Mouse (Mus musculus) CH12.LX (cell line): ENCODE data around the gene Rnf144b. TPM values are rescaled to one million over a fixed set of nuclear protein-coding genes. Genes with fewer than 3 reads are reported as not detected.

ENCODE experiments used
- DNase-seq: peaks from one replicate; pipeline ENCODE4 v3.0.0-alpha.2; 2013; ENCODE audit errors: extremely low read depth
- H3K27ac ChIP-seq: 2 replicates; pipeline ENCODE4 v1.5.1; 2012; ENCODE audit warnings: low read depth, mild to moderate bottlenecking, control low read depth, moderate library complexity; ENCODE audit not compliant: insufficient read depth
- H3K27me3 ChIP-seq: replicated peaks from 2 replicates; pipeline ENCODE3; 2012; ENCODE audit warnings: inconsistent platforms
- H3K36me3 ChIP-seq, 2 experiments: replicated peaks in 1 of 2; 2 replicates each; pipeline versions ENCODE3 to v1.6.1; 2012; ENCODE audit warnings: inconsistent platforms in 1 of 2, low read length in 1 of 2, mild to moderate bottlenecking in 1 of 2, mixed read lengths in 1 of 2, moderate library complexity in 1 of 2; ENCODE audit not compliant: control insufficient read depth in 1 of 2, insufficient read depth in 1 of 2
- H3K4me1 ChIP-seq, 2 experiments: 2 replicates each; pipeline ENCODE4 v1.6.1; 2012; ENCODE audit warnings: inconsistent platforms in 1 of 2, moderate library complexity in 1 of 2; ENCODE audit not compliant: insufficient read depth in 2 of 2, control insufficient read depth in 1 of 2
- H3K4me2 ChIP-seq: 2 replicates; pipeline ENCODE4 v1.6.1; 2012; ENCODE audit warnings: low read depth, mild to moderate bottlenecking, control low read depth; ENCODE audit not compliant: poor library complexity, insufficient read depth, severe bottlenecking
- H3K4me3 ChIP-seq, 3 experiments: fragments of 150-350 bp in 1 of 3; sonication (generic) in 1 of 3; replicated peaks in 1 of 3; 2 replicates each; pipeline versions ENCODE3 to v1.5.1; 2011 to 2012; ENCODE audit warnings: low read depth in 2 of 3, low read length in 2 of 3, mild to moderate bottlenecking in 2 of 3, moderate library complexity in 2 of 3, control low read depth in 1 of 3, improper control_type of control experiment in 1 of 3, inconsistent platforms in 1 of 3, mixed read lengths in 1 of 3; ENCODE audit not compliant: poor library complexity in 1 of 3
- H3K79me2 ChIP-seq: replicated peaks from 2 replicates; pipeline ENCODE4 v1.6.1; 2012; ENCODE audit warnings: mild to moderate bottlenecking, moderate library complexity; ENCODE audit not compliant: control insufficient read depth, poor library complexity, insufficient read depth, severe bottlenecking; ENCODE audit errors: extremely low read depth
- H3K9ac ChIP-seq: 2 replicates; pipeline ENCODE4 v1.6.1; 2012; ENCODE audit warnings: low read depth, mild to moderate bottlenecking, control low read depth, moderate library complexity; ENCODE audit not compliant: insufficient read depth
- H3K9me3 ChIP-seq: replicated peaks from 2 replicates; pipeline ENCODE3; 2012; ENCODE audit warnings: low read length, inconsistent platforms, mixed read lengths
- BHLHE40 ChIP-seq: IDR thresholded peaks from 2 replicates; pipeline ENCODE4 v1.6.1; 2011; ENCODE audit warnings: mild to moderate bottlenecking, low read depth, low read length, improper control_type of control experiment
- CHD2 ChIP-seq: IDR thresholded peaks from 2 replicates; pipeline ENCODE4 v1.6.1; 2011; ENCODE audit warnings: low read length, improper control_type of control experiment
- CTCF ChIP-seq, 2 experiments: IDR thresholded peaks in 1 of 2; conservative IDR thresholded peaks in 1 of 2; 2 replicates each; pipeline ENCODE4 v1.5.1; 2011 to 2012; ENCODE audit warnings: low read depth in 2 of 2, low read length in 2 of 2, improper control_type of control experiment in 1 of 2, inconsistent platforms in 1 of 2, mild to moderate bottlenecking in 1 of 2, moderate library complexity in 1 of 2
- E2F4 ChIP-seq: IDR thresholded peaks from 2 replicates; pipeline ENCODE4 v1.6.1; 2011; ENCODE audit warnings: low read depth, low read length, improper control_type of control experiment; ENCODE audit not compliant: insufficient replicate concordance
- ELF1 ChIP-seq: IDR thresholded peaks from 2 replicates; pipeline ENCODE4 v1.6.1; 2014; ENCODE audit warnings: low read depth, mild to moderate bottlenecking, inconsistent platforms, low read length, improper control_type of control experiment
- ETS1 ChIP-seq: conservative IDR thresholded peaks from 2 replicates; pipeline ENCODE4 v1.6.1; 2012; ENCODE audit warnings: low read depth, mild to moderate bottlenecking, inconsistent platforms, low read length, improper control_type of control experiment, moderate library complexity
- IRF4 ChIP-seq: IDR thresholded peaks from 2 replicates; pipeline ENCODE4 v1.6.1; 2014; ENCODE audit warnings: low read depth, mild to moderate bottlenecking, inconsistent platforms, low read length, improper control_type of control experiment
- JUND ChIP-seq: conservative IDR thresholded peaks from 2 replicates; pipeline ENCODE4 v1.6.1; 2011; ENCODE audit warnings: low read depth, low read length, improper control_type of control experiment
- MAFK ChIP-seq: IDR thresholded peaks from 2 replicates; pipeline ENCODE4 v1.6.1; 2011; ENCODE audit warnings: low read length, improper control_type of control experiment; ENCODE audit not compliant: insufficient replicate concordance
- MAX ChIP-seq: IDR thresholded peaks from 2 replicates; pipeline ENCODE4 v1.6.1; 2011; ENCODE audit warnings: low read length, improper control_type of control experiment
- MAZ ChIP-seq: IDR thresholded peaks from 2 replicates; pipeline ENCODE4 v1.6.1; 2012; ENCODE audit warnings: low read depth, mild to moderate bottlenecking, inconsistent platforms, low read length, improper control_type of control experiment, moderate library complexity
- MEF2A ChIP-seq: IDR thresholded peaks from 2 replicates; pipeline ENCODE4 v1.6.1; 2014; ENCODE audit warnings: low read depth, mild to moderate bottlenecking, inconsistent platforms, low read length, improper control_type of control experiment, borderline replicate concordance
- MXI1 ChIP-seq: IDR thresholded peaks from 2 replicates; pipeline ENCODE4 v1.6.1; 2011; ENCODE audit warnings: mild to moderate bottlenecking, low read depth, low read length, improper control_type of control experiment
- MYC ChIP-seq: IDR thresholded peaks from 2 replicates; pipeline ENCODE4 v1.6.1; 2011; ENCODE audit warnings: low read depth, mild to moderate bottlenecking, improper control_type of control experiment, low read length
- NELFE ChIP-seq: IDR thresholded peaks from 2 replicates; pipeline ENCODE4 v1.6.1; 2011; ENCODE audit warnings: low read depth, low read length, improper control_type of control experiment
- NRF1 ChIP-seq: IDR thresholded peaks from 2 replicates; pipeline ENCODE4 v1.6.1; 2014; ENCODE audit warnings: low read depth, mild to moderate bottlenecking, inconsistent platforms, low read length, improper control_type of control experiment, moderate library complexity
- POLR2A ChIP-seq: IDR thresholded peaks from 2 replicates; pipeline ENCODE4 v1.6.1; 2011; ENCODE audit warnings: low read depth, mild to moderate bottlenecking, improper control_type of control experiment, low read length
- POLR2AphosphoS2 ChIP-seq: IDR thresholded peaks from 2 replicates; pipeline ENCODE4 v1.6.1; 2011; ENCODE audit warnings: low read depth, low read length, improper control_type of control experiment
- RCOR1 ChIP-seq: conservative IDR thresholded peaks from 2 replicates; pipeline ENCODE4 v1.6.1; 2012; ENCODE audit warnings: low read depth, mild to moderate bottlenecking, inconsistent platforms, low read length, improper control_type of control experiment
- SIN3A ChIP-seq: IDR thresholded peaks from 2 replicates; pipeline ENCODE4 v1.6.1; 2012; ENCODE audit warnings: low read length, improper control_type of control experiment, inconsistent platforms
- TBP ChIP-seq: conservative IDR thresholded peaks from 2 replicates; pipeline ENCODE4 v1.6.1; 2011; ENCODE audit warnings: low read depth, low read length, improper control_type of control experiment
- TCF12 ChIP-seq: IDR thresholded peaks from 2 replicates; pipeline ENCODE4 v1.6.1; 2014; ENCODE audit warnings: low read depth, mild to moderate bottlenecking, inconsistent platforms, low read length, improper control_type of control experiment
- UBTF ChIP-seq: IDR thresholded peaks from 2 replicates; pipeline ENCODE4 v1.6.1; 2012; ENCODE audit warnings: low read depth, mild to moderate bottlenecking, inconsistent platforms, low read length, improper control_type of control experiment, moderate library complexity
- USF1 ChIP-seq: IDR thresholded peaks from 2 replicates; pipeline ENCODE4 v1.6.1; 2014; ENCODE audit warnings: low read depth, mild to moderate bottlenecking, inconsistent platforms, low read length, improper control_type of control experiment
- ZC3H11A ChIP-seq: IDR thresholded peaks from 2 replicates; pipeline ENCODE4 v1.6.1; 2012; ENCODE audit warnings: low read depth, mild to moderate bottlenecking, inconsistent platforms, low read length, improper control_type of control experiment
- ZKSCAN1 ChIP-seq: IDR thresholded peaks from 2 replicates; pipeline ENCODE4 v1.6.1; 2012; ENCODE audit warnings: low read depth, inconsistent platforms, low read length, improper control_type of control experiment, borderline replicate concordance
- ZMIZ1 ChIP-seq: IDR thresholded peaks from 2 replicates; pipeline ENCODE4 v1.6.1; 2012; ENCODE audit warnings: low read depth, mild to moderate bottlenecking, inconsistent platforms, low read length, improper control_type of control experiment
- ZNF384 ChIP-seq: IDR thresholded peaks from 2 replicates; pipeline ENCODE4 v1.6.1; 2012; ENCODE audit warnings: low read depth, low read length, improper control_type of control experiment, inconsistent platforms
- dilution Hi-C: fragments of 300-500 bp; cut with MboI; formaldehyde crosslinking; loops from 2 replicates; pipeline ENCODE4 v1.14.3; 2020; ENCODE audit warnings: low sequenced_read_pairs; ENCODE audit not compliant: extremely low pct_unique_long_range_greater_than_20kb, extremely low pct_ligation_motif_present
- in situ Hi-C: fragments of 300-500 bp; cut with MboI; formaldehyde crosslinking; loops from 3 replicates; pipeline ENCODE4 v1.14.3; 2019; ENCODE audit warnings: low sequenced_read_pairs, low pct_ligation_motif_present, low pct_unique_long_range_greater_than_20kb, mixed read lengths
- polyA plus RNA-seq: library from polyadenylated mRNA; unstranded; fragments of >175 nt; gene quantifications from 2 replicates; pipeline ENCODE4 v1.2.1, GENCODE M21; 2012; ENCODE audit warnings: low read depth; ENCODE audit not compliant: insufficient read length
- total RNA-seq, 2 experiments: library from RNA; depleted of rRNA; stranded (reverse); fragments of 300-350 nt in 1 of 2; fragments of >200 nt in 1 of 2; gene quantifications; 2 replicates each; pipeline ENCODE4 v1.2.3; 2012 to 2014

Rnf144b gene
- total and polyA plus RNA-seq, 3 experiments = not detected

GRCm38 (mm10) chr13:47089271-47089670 lies 33.2 kb upstream of the Rnf144b start:
- no peaks in the 10 kb centered on the region for H3K27me3 ChIP-seq
- no peak overlapping the region for H3K4me2 ChIP-seq
- H3K9me3 ChIP-seq = no peaks in the 10 kb centered on the region
- H3K27ac ChIP-seq = no peak overlapping the region
- in situ Hi-C loops = no loop called here
- no peak overlapping the region for H3K9ac ChIP-seq
- TF ChIP-seq ZC3H11A (no peak), IRF4 (no peak), POLR2AphosphoS2 (no peak), NELFE (no peak), JUND (no peak), MAFK (no peak), TBP (no peak), ZNF384 (no peak), CHD2 (no peak), UBTF (no peak), ZMIZ1 (no peak), ELF1 (no peak), ZKSCAN1 (no peak), RCOR1 (no peak), POLR2A (no peak), MXI1 (no peak), USF1 (no peak), SIN3A (no peak), MYC (no peak), MAZ (no peak)
- TF ChIP-seq, all 38 proteins: peak for 0
- DNase-seq = no peak
- Histone ChIP-seq H3K4me3 (no peak overlapping the region), H3K79me2 (peaks cover 2% of the 10 kb centered on the region; the same call in 1 of the 2 replicates), H3K36me3 (peaks cover 18 to 81% of the 10 kb centered on the region in 2 experiments), H3K4me1 (no peaks in the 10 kb centered on the region)
- dilution Hi-C loops = no loop called here

DNA sequence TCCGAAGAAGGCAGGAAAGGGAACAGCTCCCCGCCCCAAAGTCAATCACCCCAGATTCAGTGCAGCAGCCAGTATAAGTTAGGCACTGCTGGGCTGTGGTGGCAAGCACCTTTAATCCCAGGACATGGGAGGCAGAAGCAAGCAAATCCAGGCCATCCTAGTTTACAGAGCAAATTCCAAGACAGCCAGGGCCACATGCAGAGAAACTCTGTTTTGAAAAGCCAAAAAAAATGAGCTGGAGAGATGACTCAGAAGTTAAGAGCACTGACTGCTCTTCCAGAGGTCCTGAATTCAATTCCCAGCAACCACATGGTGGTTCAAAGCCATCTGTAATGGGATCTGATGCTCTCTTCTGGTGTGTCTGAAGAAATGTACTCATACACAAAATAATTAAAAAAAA lies 28.7 kb upstream of the Rnf144b start:
- Histone ChIP-seq H3K4me1 (no peaks in the 10 kb centered on the region), H3K4me3 (no peak overlapping the region), H3K9me3 (no peaks in the 10 kb centered on the region), H3K27me3 (no peaks in the 10 kb centered on the region), H3K27ac (no peak overlapping the region), H3K79me2 (peaks cover 2% of the 10 kb centered on the region; the same call in 1 of the 2 replicates), H3K4me2 (no peak overlapping the region), H3K36me3 (peaks cover 23 to 85% of the 10 kb centered on the region in 2 experiments), H3K9ac (no peak overlapping the region)
- DNase-seq = no peak
- in situ Hi-C loops = no loop called here
- dilution Hi-C loops = no loop called here
- TF ChIP-seq POLR2AphosphoS2 (no peak), CTCF (conservative IDR thresholded peaks at IDR 0.05 in 1 of 2, IDR thresholded peaks at IDR 0.05 in 1 of 2; ENCODE audit: low read depth in 2 of 2, low read length in 2 of 2) (no peak), MAFK (no peak), E2F4 (no peak), MYC (no peak), POLR2A (no peak), JUND (no peak), ETS1 (no peak), UBTF (no peak), USF1 (no peak), NRF1 (no peak), TCF12 (no peak), MEF2A (no peak), BHLHE40 (no peak), MAX (no peak)
